Mouse (Mus musculus): Measurements from ENCODE around the gene Mical2. TPM values are rescaled to one million over a fixed set of nuclear protein-coding genes. Genes with fewer than 3 reads are reported as not detected.

Mical2 gene
- polyA plus RNA-seq, 1 experiment from 2014 or later = 1.2 TPM

- Histone ChIP-seq H3K4me1 (ENCODE audit: control insufficient read depth, insufficient read depth, low read length) (no peaks in the 10 kb centered on the region), H3K27ac (ENCODE audit: low read depth, low read length) (no peak overlapping the region), H3K36me3 (ENCODE audit: control insufficient read depth, insufficient read depth, low read length) (no peaks in the 10 kb centered on the region), H3K4me2 (no peak overlapping the region), H3K4me3 (ENCODE audit: low read depth, low read length) (no peak overlapping the region), H3K27me3 (ENCODE audit: control insufficient read depth, insufficient read depth, low read length) (no peaks in the 10 kb centered on the region), H3K9ac (ENCODE audit: low read length) (no peak overlapping the region), H3K9me3 (ENCODE audit: control insufficient read depth, low read length) (no peaks in the 10 kb centered on the region)
- ATAC-seq (ENCODE audit: low FRiP score) (no peak), DNase-seq (ENCODE audit: low spot score, missing footprints) (no peak)
- 78% methylated on average over 6 of the region's 6 CpGs for WGBS
These were observed 110.6 kb downstream of the Mical2 start for GRCm38 (mm10) chr7:112336213-112336631.

DNA sequence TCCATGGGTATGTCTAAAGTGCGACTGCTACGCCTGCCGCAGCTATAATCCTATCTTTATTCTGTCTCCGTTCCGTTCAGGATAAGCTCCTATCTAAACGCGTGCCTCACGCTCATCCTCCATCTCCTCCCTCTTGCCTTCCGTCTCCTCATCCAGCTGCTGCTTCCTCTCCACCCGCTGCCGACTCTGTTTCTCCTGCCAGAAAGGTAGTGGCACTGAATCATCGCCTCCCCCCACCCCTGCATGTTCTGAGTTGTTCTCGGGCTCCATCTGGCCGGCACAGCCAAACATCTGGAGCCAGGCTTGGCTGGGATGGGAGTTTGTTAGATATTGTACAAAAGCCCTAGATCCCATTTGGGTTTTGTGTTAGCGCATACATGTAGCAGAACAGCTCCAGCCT lies 111.1 kb downstream of the Mical2 start:
- no peak for ATAC-seq (ENCODE audit: low FRiP score)
- H3K4me3 ChIP-seq (ENCODE audit: low read depth, low read length) = no peak overlapping the region
- no peak overlapping the region for H3K4me2 ChIP-seq
- H3K27me3 ChIP-seq (ENCODE audit: control insufficient read depth, insufficient read depth, low read length) = no peaks in the 10 kb centered on the region
- no peak overlapping the region for H3K27ac ChIP-seq (ENCODE audit: low read depth, low read length)
- no peak overlapping the region for H3K9ac ChIP-seq (ENCODE audit: low read length)
- no peaks in the 10 kb centered on the region for H3K36me3 ChIP-seq (ENCODE audit: control insufficient read depth, insufficient read depth, low read length)
- DNase-seq (ENCODE audit: low spot score, missing footprints) = no peak
- H3K4me1 ChIP-seq (ENCODE audit: control insufficient read depth, insufficient read depth, low read length) = no peaks in the 10 kb centered on the region
- 75% methylated on average over 15 of the region's 15 CpGs for WGBS
- H3K9me3 ChIP-seq (ENCODE audit: control insufficient read depth, low read length) = no peaks in the 10 kb centered on the region

DNA sequence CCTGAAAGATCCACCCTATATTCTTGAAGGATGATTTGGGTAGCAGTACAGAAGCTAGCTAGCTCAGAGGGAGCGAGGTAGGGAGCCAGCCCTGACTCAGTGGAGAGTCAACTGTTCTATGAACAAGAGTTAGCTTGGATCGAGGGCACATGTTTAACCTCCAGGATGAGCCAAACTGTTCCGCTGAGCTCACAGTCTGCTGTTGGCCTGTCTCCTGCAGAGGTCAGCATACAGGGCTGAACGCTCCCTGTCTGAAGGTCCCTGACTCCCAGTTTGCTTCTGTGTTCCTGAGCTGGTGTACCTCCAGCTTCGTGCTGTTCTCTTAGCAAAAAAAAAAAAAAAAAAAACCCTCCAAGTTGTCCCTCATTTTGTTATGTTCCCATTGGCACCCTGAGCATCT lies 112.1 kb downstream of the Mical2 start:
- no peak for ATAC-seq (ENCODE audit: low FRiP score)

DNA sequence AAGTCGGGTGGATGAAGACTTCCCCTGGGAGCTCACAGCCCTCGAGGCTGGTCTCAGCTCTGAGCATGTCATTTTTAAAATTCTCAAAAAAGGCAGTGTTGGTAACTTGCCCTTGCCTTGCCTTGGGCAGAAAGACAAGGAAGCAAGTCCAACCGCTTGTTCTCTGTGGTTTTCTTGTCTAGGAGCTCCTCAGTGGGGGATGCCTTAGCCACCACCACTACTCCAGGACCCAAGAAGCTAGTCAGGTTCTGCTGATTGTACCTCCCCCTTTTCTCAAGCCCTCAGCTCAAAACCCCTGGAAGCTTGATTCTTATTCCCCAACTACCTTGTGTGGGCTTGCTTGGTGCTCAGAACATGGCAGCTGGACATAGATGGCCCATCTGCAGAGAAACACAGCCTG lies 115.4 kb downstream of the Mical2 start:
- H3K4me2 ChIP-seq = no peak overlapping the region
- DNase-seq (ENCODE audit: low spot score, missing footprints) (no peak), ATAC-seq (ENCODE audit: low FRiP score) (no peak)
- 68% methylated on average over 3 of the region's 3 CpGs for WGBS
- H3K36me3 ChIP-seq (ENCODE audit: control insufficient read depth, insufficient read depth, low read length) = no peaks in the 10 kb centered on the region
- no peak overlapping the region for H3K27ac ChIP-seq (ENCODE audit: low read depth, low read length)
- H3K9ac ChIP-seq (ENCODE audit: low read length) = no peak overlapping the region
- H3K4me1 ChIP-seq (ENCODE audit: control insufficient read depth, insufficient read depth, low read length) = no peaks in the 10 kb centered on the region
- no peak overlapping the region for H3K4me3 ChIP-seq (ENCODE audit: low read depth, low read length)
- no peaks in the 10 kb centered on the region for H3K9me3 ChIP-seq (ENCODE audit: control insufficient read depth, low read length)
- H3K27me3 ChIP-seq (ENCODE audit: control insufficient read depth, insufficient read depth, low read length) = no peaks in the 10 kb centered on the region

More for the DNA sequence above, 112.1 kb downstream of the Mical2 start:
- Histone ChIP-seq H3K27me3 (ENCODE audit: control insufficient read depth, insufficient read depth, low read length) (no peaks in the 10 kb centered on the region), H3K4me3 (ENCODE audit: low read depth, low read length) (no peak overlapping the region), H3K9ac (ENCODE audit: low read length) (no peak overlapping the region), H3K27ac (ENCODE audit: low read depth, low read length) (no peak overlapping the region), H3K4me1 (ENCODE audit: control insufficient read depth, insufficient read depth, low read length) (no peaks in the 10 kb centered on the region), H3K36me3 (ENCODE audit: control insufficient read depth, insufficient read depth, low read length) (no peaks in the 10 kb centered on the region), H3K9me3 (ENCODE audit: control insufficient read depth, low read length) (no peaks in the 10 kb centered on the region), H3K4me2 (no peak overlapping the region)
- no peak for DNase-seq (ENCODE audit: low spot score, missing footprints)
- 85% methylated on average over 5 of the region's 5 CpGs for WGBS

- Histone ChIP-seq H3K4me1 (ENCODE audit: control insufficient read depth, insufficient read depth, low read length) (no peaks in the 10 kb centered on the region), H3K9me3 (ENCODE audit: control insufficient read depth, low read length) (no peaks in the 10 kb centered on the region), H3K36me3 (ENCODE audit: control insufficient read depth, insufficient read depth, low read length) (no peaks in the 10 kb centered on the region), H3K4me2 (no peak overlapping the region), H3K4me3 (ENCODE audit: low read depth, low read length) (no peak overlapping the region), H3K27ac (ENCODE audit: low read depth, low read length) (no peak overlapping the region), H3K27me3 (ENCODE audit: control insufficient read depth, insufficient read depth, low read length) (no peaks in the 10 kb centered on the region), H3K9ac (ENCODE audit: low read length) (no peak overlapping the region)
- DNase-seq (ENCODE audit: low spot score, missing footprints) (no peak), ATAC-seq (ENCODE audit: low FRiP score) (no peak)
- WGBS = 75% methylated on average over 1 of the region's 1 CpGs
These were observed 120.0 kb downstream of the Mical2 start for GRCm38 (mm10) chr7:112345687-112346086.

- DNase-seq (ENCODE audit: low spot score, missing footprints) = no peak
- H3K9ac ChIP-seq (ENCODE audit: low read length) = no peak overlapping the region
- H3K27me3 ChIP-seq (ENCODE audit: control insufficient read depth, insufficient read depth, low read length) = no peaks in the 10 kb centered on the region
- no peak overlapping the region for H3K4me3 ChIP-seq (ENCODE audit: low read depth, low read length)
- no peak for ATAC-seq (ENCODE audit: low FRiP score)
- no peak overlapping the region for H3K27ac ChIP-seq (ENCODE audit: low read depth, low read length)
- no peaks in the 10 kb centered on the region for H3K9me3 ChIP-seq (ENCODE audit: control insufficient read depth, low read length)
- H3K4me2 ChIP-seq = no peak overlapping the region
- peaks cover 16% of the 10 kb centered on the region for H3K4me1 ChIP-seq (ENCODE audit: control insufficient read depth, insufficient read depth, low read length)
- H3K36me3 ChIP-seq (ENCODE audit: control insufficient read depth, insufficient read depth, low read length) = no peaks in the 10 kb centered on the region
- 79% methylated on average over 3 of the region's 3 CpGs for WGBS
These were observed 125.9 kb downstream of the Mical2 start for GRCm38 (mm10) chr7:112351541-112351940.

DNA sequence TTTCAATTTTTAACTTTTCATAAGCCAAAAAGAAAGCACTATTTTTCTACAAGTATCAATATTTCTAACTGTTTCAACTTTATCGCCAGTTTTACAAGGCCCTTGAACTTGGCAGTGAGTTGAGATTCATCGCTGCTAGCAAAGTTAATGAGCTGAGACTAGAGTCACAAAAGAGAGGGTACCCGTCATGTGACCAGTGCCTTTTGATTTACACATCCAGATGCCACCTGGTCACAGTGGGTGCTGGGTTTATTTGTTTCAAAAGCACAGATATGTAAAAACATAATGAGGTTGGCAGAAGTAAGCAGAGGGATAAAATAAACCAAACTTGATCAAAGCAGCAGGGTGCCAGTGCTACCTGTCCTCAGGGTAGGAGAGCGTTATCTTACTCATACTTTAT lies 126.3 kb downstream of the Mical2 start:
- Histone ChIP-seq H3K36me3 (ENCODE audit: control insufficient read depth, insufficient read depth, low read length) (no peaks in the 10 kb centered on the region), H3K27ac (ENCODE audit: low read depth, low read length) (no peak overlapping the region), H3K27me3 (ENCODE audit: control insufficient read depth, insufficient read depth, low read length) (no peaks in the 10 kb centered on the region), H3K9me3 (ENCODE audit: control insufficient read depth, low read length) (no peaks in the 10 kb centered on the region), H3K4me3 (ENCODE audit: low read depth, low read length) (no peak overlapping the region), H3K4me1 (ENCODE audit: control insufficient read depth, insufficient read depth, low read length) (peaks cover 16% of the 10 kb centered on the region), H3K9ac (ENCODE audit: low read length) (no peak overlapping the region), H3K4me2 (no peak overlapping the region)
- 80% methylated on average over 4 of the region's 4 CpGs for WGBS
- DNase-seq (ENCODE audit: low spot score, missing footprints) = no peak
- no peak for ATAC-seq (ENCODE audit: low FRiP score)

GRCm38 (mm10) chr7:112353011-112353410 lies 127.4 kb downstream of the Mical2 start:
- Histone ChIP-seq H3K9ac (ENCODE audit: low read length) (no peak overlapping the region), H3K27ac (ENCODE audit: low read depth, low read length) (no peak overlapping the region), H3K4me3 (ENCODE audit: low read depth, low read length) (no peak overlapping the region), H3K27me3 (ENCODE audit: control insufficient read depth, insufficient read depth, low read length) (no peaks in the 10 kb centered on the region), H3K4me2 (no peak overlapping the region), H3K4me1 (ENCODE audit: control insufficient read depth, insufficient read depth, low read length) (peaks cover 16% of the 10 kb centered on the region), H3K9me3 (ENCODE audit: control insufficient read depth, low read length) (no peaks in the 10 kb centered on the region), H3K36me3 (ENCODE audit: control insufficient read depth, insufficient read depth, low read length) (no peaks in the 10 kb centered on the region)
- ATAC-seq (ENCODE audit: low FRiP score) (no peak), DNase-seq (ENCODE audit: low spot score, missing footprints) (no peak)
- 79% methylated on average over 4 of the region's 4 CpGs for WGBS

DNA sequence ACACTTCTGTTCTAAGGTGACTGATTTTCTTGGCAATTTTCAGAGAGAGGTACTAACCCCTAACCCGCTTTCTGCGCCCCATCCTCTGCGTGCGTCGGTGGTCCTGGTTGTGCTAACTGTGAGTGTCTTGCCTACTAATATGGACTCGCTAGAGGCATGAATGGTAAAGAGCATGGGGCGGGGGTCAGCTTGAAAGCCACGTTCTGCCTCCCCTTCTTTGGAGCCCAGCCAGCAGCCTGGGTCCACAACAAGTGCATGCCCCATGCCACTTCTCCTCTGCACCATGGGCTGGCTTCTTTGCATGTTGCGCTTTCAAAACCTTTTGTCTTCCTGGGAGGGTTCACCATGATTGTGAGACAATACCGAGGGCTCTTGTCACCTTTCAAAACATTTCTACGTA lies 128.3 kb downstream of the Mical2 start:
- Histone ChIP-seq H3K36me3 (ENCODE audit: control insufficient read depth, insufficient read depth, low read length) (no peaks in the 10 kb centered on the region), H3K9ac (ENCODE audit: low read length) (no peak overlapping the region), H3K27me3 (ENCODE audit: control insufficient read depth, insufficient read depth, low read length) (no peaks in the 10 kb centered on the region), H3K9me3 (ENCODE audit: control insufficient read depth, low read length) (no peaks in the 10 kb centered on the region), H3K4me2 (no peak overlapping the region), H3K27ac (ENCODE audit: low read depth, low read length) (no peak overlapping the region; the same call in 1 of the 2 replicates), H3K4me3 (ENCODE audit: low read depth, low read length) (no peak overlapping the region), H3K4me1 (ENCODE audit: control insufficient read depth, insufficient read depth, low read length) (peaks cover 16% of the 10 kb centered on the region)
- DNase-seq (ENCODE audit: low spot score, missing footprints) (no peak), ATAC-seq (ENCODE audit: low FRiP score) (no peak)
- WGBS = 69% methylated on average over 11 of the region's 11 CpGs

DNA sequence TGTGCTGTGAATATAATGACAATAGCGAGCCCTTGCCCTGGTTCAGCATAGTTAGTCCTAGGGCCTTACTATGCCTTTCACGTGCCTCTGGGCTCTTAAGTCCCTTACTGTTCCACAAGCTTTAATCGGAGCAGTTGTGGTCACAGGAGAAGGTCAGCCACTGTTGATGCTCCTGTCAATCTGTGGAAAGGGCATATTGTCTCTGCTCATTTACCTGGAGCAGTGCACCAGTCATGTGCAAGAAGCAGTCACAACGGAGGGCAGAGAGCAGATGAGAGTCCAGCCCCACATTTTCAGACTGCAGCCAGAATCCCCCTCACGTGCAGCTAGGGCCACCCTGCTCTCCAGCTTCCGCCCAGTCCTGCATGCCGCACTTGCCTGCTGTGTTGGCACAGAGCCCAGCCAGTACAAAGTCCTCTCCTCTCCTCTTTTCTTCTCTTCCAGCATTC lies 128.9 kb downstream of the Mical2 start:
- Histone ChIP-seq H3K9me3 (ENCODE audit: control insufficient read depth, low read length) (no peaks in the 10 kb centered on the region), H3K27me3 (ENCODE audit: control insufficient read depth, insufficient read depth, low read length) (no peaks in the 10 kb centered on the region), H3K4me3 (ENCODE audit: low read depth, low read length) (no peak overlapping the region), H3K36me3 (ENCODE audit: control insufficient read depth, insufficient read depth, low read length) (no peaks in the 10 kb centered on the region), H3K4me1 (ENCODE audit: control insufficient read depth, insufficient read depth, low read length) (peaks cover 16% of the 10 kb centered on the region), H3K27ac (ENCODE audit: low read depth, low read length) (peak overlapping the region; percentile 21; the same call in 1 of the 2 replicates), H3K9ac (ENCODE audit: low read length) (no peak overlapping the region), H3K4me2 (no peak overlapping the region)
- peak; percentile 87 for DNase-seq (ENCODE audit: low spot score, missing footprints)
- ATAC-seq (ENCODE audit: low FRiP score) = peak; percentile 78
- 28% methylated on average over 7 of the region's 7 CpGs for WGBS

Measured in midbrain, embryonic 11.5 days (tissue).